Mouse (Mus musculus) ES-CJ7 (cell line): Measurements from ENCODE around the gene Pick1.
"Not testable (repeated sequence)": the region's sequence is repeated elsewhere in the genome, so short reads cannot be mapped to it uniquely, and the experiment has no call there.

Source experiments
- DNase-seq: peaks from one replicate; pipeline ENCODE4 v3.0.0; 2011; ENCODE audit warnings: low read depth, low spot score

The Pick1 gene

GRCm38 (mm10) chr15:79225780-79226179, 3.2 kb upstream of the Pick1 start:
- DNase-seq = not testable (repeated sequence)

- DNase-seq = no peak
These were observed 6.3 kb downstream of the Pick1 start for GRCm38 (mm10) chr15:79235268-79235667.

GRCm38 (mm10) chr15:79238036-79238435, 9.1 kb downstream of the Pick1 start:
- no peak for DNase-seq

- DNase-seq = no peak
These were observed 13.7 kb downstream of the Pick1 start for GRCm38 (mm10) chr15:79242574-79243233.

GRCm38 (mm10) chr15:79243234-79244042, 14.5 kb downstream of the Pick1 start:
- peak; percentile 97 for DNase-seq

- no peak for DNase-seq
These were observed 15.3 kb downstream of the Pick1 start for GRCm38 (mm10) chr15:79244071-79244893.

- no peak for DNase-seq
These were observed 16.3 kb downstream of the Pick1 start for GRCm38 (mm10) chr15:79245321-79245720.

- no peak for DNase-seq
These were observed 21.3 kb downstream of the Pick1 start for GRCm38 (mm10) chr15:79250236-79250635.

- DNase-seq = no peak
These were observed 22.2 kb downstream of the Pick1 start for GRCm38 (mm10) chr15:79251168-79251567.

- peak; percentile 63 for DNase-seq
These were observed 23.0 kb downstream of the Pick1 start for GRCm38 (mm10) chr15:79251781-79252491.

GRCm38 (mm10) chr15:79252580-79252979, 23.6 kb downstream of the Pick1 start:
- no peak for DNase-seq

- no peak for DNase-seq
These were observed 25.7 kb downstream of the Pick1 start, which contains the start of gene Slc16a8 for GRCm38 (mm10) chr15:79254661-79255060. Gene Slc16a8, minus strand, starts transcription at chr15:79254761.

- DNase-seq = no peak
These were observed 29.5 kb downstream of the Pick1 start for GRCm38 (mm10) chr15:79258521-79258920.

- DNase-seq = no peak
These were observed 32.2 kb downstream of the Pick1 start for GRCm38 (mm10) chr15:79261095-79261725.

- no peak for DNase-seq
These were observed 32.8 kb downstream of the Pick1 start for GRCm38 (mm10) chr15:79261757-79262156.

GRCm38 (mm10) chr15:79262375-79262774, 33.4 kb downstream of the Pick1 start:
- DNase-seq = no peak

GRCm38 (mm10) chr15:79262786-79263309, 33.9 kb downstream of the Pick1 start:
- no peak for DNase-seq

GRCm38 (mm10) chr15:79263726-79264125, 34.8 kb downstream of the Pick1 start:
- no peak for DNase-seq

- DNase-seq = no peak
These were observed 36.4 kb downstream of the Pick1 start for GRCm38 (mm10) chr15:79265384-79265783.

- DNase-seq = no peak
These were observed 39.5 kb downstream of the Pick1 start for GRCm38 (mm10) chr15:79268521-79268920.
